Mouse (Mus musculus) layer of hippocampus, adult 2 months (tissue): ENCODE results near the gene Gadd45a. TPM values are rescaled to one million over a fixed set of nuclear protein-coding genes. Genes with fewer than 3 reads are reported as not detected.

Experiments used
- DNase-seq, 2 experiments: peaks; one replicate each; pipeline ENCODE4 v3.0.0; 2022; ENCODE audit warnings: low spot score in 2 of 2
- H3K27ac ChIP-seq: fragments of 200-600 bp; 2 replicates; pipeline ENCODE4 v1.8.1; 2022
- H3K4me3 ChIP-seq: fragments of 200-600 bp; 2 replicates; pipeline ENCODE4 v1.8.1; 2022; ENCODE audit warnings: mild to moderate bottlenecking
- CTCF ChIP-seq: fragments of 200-600 bp; conservative IDR thresholded peaks from 2 replicates; pipeline ENCODE4 v1.8.1; 2022; ENCODE audit warnings: antibody characterized with exemption, mild to moderate bottlenecking, moderate library complexity
- total RNA-seq, 2 experiments: library from RNA; stranded (reverse); gene quantifications; 2 replicates each; pipeline ENCODE4 v1.2.3; 2021

Gene Gadd45a
- total RNA-seq, 2 experiments from 2014 or later, result 8.4 to 9.5 TPM

DNA sequence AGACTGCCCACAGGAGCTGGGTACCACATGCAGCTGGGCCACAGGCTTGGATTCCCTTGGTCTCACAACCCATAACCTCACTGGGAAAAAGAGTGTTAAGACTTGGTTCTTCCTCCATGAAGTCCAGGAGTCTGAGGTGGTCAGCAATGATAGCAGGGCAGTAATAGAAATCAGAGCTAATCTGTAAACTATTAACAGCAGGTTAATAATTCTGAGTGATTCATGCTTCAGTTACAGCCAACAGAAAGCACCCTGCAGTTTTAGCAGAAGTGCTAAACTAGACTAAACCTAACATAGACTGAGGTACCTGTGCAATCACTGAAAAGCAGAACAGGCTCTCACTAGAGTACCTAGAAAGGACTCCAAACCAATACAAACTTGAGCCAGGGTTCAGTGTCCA, 37.5 kb downstream of the Gadd45a start:
- TF ChIP-seq CTCF, result no peak
- Histone ChIP-seq H3K4me3 (no peak overlapping the region), H3K27ac (no peak overlapping the region)
- no peak for DNase-seq

DNA sequence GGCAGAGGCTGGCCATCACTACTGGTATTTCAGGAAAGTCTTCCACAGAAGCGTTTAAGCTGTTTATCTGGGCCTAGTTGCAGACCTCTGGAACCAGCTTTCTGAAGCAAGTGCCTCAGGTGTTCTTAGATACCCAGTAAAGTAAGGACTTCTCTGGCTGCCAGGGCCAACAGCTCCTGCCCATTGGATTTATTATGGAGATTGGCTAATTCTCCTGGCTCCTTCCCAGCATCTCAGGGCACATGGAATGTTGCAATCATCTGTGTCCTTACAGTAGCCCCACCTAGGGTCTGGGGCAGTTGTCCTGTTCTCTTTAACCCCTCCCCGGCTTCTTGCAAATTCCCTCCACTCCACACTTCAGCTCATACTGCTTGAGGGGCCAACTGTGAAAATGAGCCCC, 38.6 kb downstream of the Gadd45a start:
- no peak overlapping the region for H3K4me3 ChIP-seq
- DNase-seq, result no peak
- H3K27ac ChIP-seq, result no peak overlapping the region
- no peak for TF ChIP-seq CTCF

DNA sequence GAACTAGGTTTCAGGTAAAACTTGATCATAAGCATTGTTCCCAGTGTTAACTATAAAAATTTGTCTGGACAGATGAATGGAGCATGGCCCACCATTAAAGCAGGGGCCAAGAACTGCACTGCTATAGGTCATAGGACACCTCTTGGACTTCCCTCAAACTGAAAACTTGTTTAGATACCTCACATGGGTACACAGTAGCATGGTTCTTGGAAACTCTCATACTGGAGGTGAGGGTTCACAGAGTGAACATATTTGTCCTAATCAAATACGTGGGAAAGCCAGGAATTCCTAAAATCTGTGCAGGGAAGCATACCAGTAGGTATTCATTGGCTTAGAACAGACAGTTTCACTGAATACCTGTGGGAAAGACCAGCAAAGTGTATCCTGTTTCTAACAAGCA, 41.0 kb downstream of the Gadd45a start:
- Histone ChIP-seq H3K4me3 (no peak overlapping the region), H3K27ac (no peak overlapping the region)
- TF ChIP-seq CTCF, result no peak
- no peak for DNase-seq

DNA sequence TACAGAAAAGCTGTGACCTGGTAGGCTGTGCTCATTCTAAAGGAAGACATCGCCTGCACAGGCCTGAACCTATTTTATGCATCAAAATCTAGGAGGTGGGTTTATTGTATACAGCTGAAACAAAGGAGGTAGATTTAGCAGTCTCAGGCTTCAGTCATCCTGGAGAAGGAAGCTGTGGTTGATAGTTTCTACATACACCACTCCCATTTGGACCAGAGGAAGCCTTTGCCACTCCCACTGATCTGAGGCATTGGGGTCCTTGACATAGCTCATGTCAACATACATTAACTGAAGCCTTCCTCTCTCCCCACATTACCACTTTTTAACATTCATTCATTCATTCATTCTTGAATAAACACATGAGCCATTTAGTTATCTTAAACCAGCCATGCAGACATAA, 41.4 kb downstream of the Gadd45a start:
- no peak overlapping the region for H3K27ac ChIP-seq
- no peak overlapping the region for H3K4me3 ChIP-seq
- no peak for DNase-seq
- TF ChIP-seq CTCF, result no peak

DNA sequence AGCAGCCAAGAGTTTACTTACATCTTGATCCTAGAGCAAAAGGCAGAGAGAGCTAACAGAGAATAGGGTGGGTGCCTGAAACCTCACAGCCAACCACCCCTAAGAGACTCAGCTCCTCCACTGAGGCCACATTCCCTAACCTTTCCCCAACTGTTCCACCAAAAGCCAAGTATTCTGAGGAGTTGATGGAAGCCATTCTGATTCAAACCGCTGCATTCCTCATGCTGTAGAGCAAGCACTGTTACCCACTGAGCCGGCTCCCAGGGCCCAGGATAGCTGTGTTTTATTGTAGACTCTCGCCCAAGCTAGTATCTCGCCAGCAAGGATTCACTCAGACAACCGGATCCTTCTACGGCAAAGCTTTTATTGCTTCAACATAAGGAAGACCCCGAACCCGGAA, 42.3 kb downstream of the Gadd45a start:
- TF ChIP-seq CTCF, result no peak
- no peak for DNase-seq
- Histone ChIP-seq H3K4me3 (no peak overlapping the region), H3K27ac (no peak overlapping the region)

DNA sequence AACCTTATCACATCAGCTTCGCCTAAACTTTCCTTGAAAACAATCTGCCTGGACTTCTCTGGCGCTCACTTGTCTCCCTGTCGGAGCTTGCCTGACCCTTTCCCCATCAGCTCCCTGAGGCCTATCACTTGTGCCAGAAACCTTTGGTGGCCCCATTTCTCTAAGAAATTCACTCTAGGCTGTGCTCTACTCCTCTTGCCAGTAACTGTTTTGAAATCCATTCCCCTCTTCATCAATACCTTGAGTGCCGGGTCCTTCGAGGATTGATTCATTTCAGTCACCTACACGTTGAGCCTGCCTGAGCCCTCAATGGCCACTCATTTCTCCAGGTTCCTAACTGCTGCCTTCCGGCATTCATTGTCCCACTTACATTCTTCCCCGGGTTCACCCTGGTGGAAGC, 44.5 kb downstream of the Gadd45a start:
- Histone ChIP-seq H3K4me3 (no peak overlapping the region), H3K27ac (no peak overlapping the region)
- DNase-seq, result no peak
- no peak for TF ChIP-seq CTCF

DNA sequence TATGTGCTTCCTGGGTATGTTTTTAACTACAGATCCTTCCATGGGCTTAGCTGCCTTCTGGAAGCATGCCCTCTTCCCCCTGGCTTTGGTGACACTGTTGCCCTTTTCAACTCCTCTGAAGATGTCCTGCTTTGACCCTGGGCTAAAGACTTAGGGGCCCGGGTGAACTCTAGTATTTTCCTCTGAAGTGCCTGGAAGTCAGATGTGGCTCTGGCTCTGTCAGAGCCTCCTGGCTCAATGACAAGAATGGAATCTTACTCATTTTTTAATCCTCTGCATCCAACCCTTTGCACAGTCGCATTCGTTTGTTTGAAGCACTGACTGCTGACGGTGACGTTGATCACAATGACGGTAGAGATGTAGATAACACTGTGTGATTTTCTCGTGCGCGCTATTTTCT, 45.0 kb downstream of the Gadd45a start:
- Histone ChIP-seq H3K4me3 (no peak overlapping the region), H3K27ac (no peak overlapping the region)
- DNase-seq, result no peak
- TF ChIP-seq CTCF, result no peak

DNA sequence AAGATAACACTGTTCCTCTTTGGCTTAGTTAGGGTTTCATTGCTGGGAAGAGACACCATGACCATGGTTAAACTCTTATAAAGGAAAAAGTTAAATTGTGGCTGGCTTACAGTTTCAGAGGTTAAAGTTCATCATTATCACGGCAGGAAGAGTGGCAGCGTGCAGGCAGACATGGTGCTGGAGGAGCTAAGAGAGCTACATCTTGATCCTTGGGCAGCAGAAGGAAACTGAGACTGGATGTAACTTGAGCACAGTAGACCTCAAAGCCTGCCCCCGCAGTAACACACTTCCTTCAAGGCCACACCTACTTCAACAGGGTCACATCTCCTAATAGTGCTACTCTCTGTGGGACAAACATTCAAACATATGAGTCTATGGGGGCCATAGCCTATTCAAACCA, 47.7 kb downstream of the Gadd45a start:
- TF ChIP-seq CTCF, result no peak
- DNase-seq, result no peak
- Histone ChIP-seq H3K4me3 (no peak overlapping the region), H3K27ac (no peak overlapping the region)

DNA sequence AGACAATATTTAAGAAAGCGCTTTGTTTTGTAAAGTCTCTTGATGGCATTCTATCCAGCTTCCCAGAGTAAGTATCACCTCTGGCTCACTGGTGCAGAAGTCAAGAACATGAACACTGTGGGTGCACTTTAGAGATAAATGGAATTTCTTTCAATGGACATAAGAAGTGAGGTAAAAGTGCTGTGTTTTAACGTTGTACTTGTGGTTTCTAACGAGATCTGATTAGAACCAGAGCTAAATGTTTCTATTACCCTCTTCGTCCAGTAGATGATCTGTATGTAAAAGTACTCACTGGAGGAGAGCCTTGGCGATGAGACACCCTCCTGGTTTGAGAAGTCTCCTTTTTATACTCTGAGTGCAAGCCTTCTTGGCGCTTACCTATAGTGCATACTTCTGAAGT, 48.2 kb downstream of the Gadd45a start:
- no peak for DNase-seq
- Histone ChIP-seq H3K27ac (no peak overlapping the region), H3K4me3 (no peak overlapping the region)
- no peak for TF ChIP-seq CTCF

DNA sequence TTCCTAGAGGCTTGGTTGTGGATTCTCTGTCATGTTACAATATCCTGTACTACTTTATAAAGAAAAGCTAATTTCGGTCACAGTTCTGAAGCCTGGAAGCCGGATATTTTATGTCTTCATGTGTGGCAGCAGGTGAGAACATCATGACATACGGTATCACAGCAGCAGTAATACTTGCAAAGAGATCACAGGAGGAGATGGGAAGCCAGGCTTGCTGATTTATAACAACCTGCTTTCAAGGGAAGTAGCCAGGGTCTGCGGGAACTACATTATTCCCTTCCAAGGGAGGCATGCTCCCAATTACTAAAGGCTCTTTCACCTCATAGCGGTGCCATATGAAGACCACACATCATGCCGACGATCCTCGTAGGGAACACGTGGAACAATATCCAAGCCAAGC, 48.9 kb downstream of the Gadd45a start:
- Histone ChIP-seq H3K27ac (no peak overlapping the region), H3K4me3 (no peak overlapping the region)
- no peak for DNase-seq
- no peak for TF ChIP-seq CTCF

DNA sequence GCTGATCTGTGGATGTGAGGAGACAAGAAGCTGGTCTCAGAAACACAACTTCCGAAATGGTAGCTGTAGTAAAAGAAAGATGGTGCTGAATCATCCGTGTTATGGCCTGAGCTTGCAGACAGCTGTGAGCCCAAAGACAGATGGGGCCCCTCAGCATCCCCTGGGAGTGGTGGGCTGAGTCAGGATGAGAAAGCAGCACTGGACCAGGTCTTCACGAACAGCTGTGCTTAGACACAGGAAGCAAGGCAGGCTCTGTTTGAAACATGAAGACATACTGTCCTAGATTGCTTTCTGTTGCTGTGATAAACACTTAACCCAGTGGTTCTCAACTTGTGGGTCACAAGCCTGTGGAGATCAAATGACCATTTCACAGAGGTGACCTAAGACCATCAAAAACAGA, 49.6 kb downstream of the Gadd45a start:
- DNase-seq, result no peak
- Histone ChIP-seq H3K27ac (no peak overlapping the region), H3K4me3 (no peak overlapping the region)
- no peak for TF ChIP-seq CTCF

DNA sequence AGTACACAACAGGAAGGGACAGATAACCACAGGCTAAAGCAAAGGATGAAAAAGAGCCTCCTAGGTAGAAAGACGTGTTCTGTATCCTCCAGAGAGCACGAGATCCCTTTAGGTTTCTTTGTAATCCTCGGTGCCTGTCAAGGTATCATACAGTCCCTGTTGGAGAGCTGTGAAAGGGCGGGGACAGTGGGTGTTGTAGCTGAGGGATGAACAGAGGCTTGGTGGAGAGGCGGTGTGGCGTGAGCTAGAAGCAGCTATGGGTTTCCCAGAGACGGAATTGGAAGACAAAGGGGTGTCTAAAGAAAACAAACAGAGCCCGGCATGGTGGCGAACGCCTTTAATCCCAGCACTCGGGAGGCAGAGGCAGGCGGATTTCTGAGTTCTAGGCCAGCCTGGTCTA, 51.2 kb downstream of the Gadd45a start:
- Histone ChIP-seq H3K4me3 (no peak overlapping the region), H3K27ac (no peak overlapping the region)
- no peak for TF ChIP-seq CTCF
- DNase-seq, result no peak

DNA sequence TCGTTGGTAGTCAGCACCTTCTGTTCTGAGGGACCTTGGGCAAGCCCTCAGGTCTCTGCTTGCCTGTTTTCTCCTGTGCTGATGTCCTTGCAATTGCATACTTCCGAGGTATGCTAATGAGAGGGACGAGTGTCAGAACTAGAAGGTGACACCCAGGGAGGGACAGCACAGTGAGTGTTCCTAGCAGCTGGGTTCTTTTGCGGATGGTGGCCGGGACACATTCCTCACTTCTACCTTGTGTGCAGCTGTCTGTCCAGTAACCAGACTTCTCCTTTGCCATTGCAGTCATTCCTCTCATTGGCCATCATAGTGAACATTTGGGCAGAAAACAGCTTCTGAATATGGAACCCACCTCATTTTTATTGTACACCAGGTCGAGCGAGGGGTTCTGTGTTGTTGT, 51.8 kb downstream of the Gadd45a start:
- no peak overlapping the region for H3K27ac ChIP-seq
- no peak for DNase-seq

More for the DNA sequence above, 51.8 kb downstream of the Gadd45a start:
- no peak overlapping the region for H3K4me3 ChIP-seq
- no peak for TF ChIP-seq CTCF

Other genes starting within 250 kb of the Gadd45a start
- gene Vmn1r39, start 226.8 kb downstream of the Gadd45a start, total RNA-seq, result not detected
- gene Gng12, start 141.1 kb downstream of the Gadd45a start, total RNA-seq, result 10 to 100 TPM; 61.8 to 62.6 TPM
- gene Serbp1, start 200.7 kb upstream of the Gadd45a start, total RNA-seq, result 100 to 1,000 TPM; 214 to 221 TPM